Mouse (Mus musculus) lung, postnatal 4 days (tissue): ENCODE measurements around the gene Ear1.
"Not testable (repeated sequence)": the region's sequence is repeated elsewhere in the genome, so short reads cannot be mapped to it uniquely, and the experiment has no call there.

Experiments used
- DNase-seq, 2 experiments: peaks; one replicate each; pipeline ENCODE4 v3.0.0; 2021

Gene Ear1

GRCm38 (mm10) chr14:43796069-43796904 is 79.0 kb downstream of the Ear1 start:
- no peak for DNase-seq

GRCm38 (mm10) chr14:43793811-43794210 is 81.5 kb downstream of the Ear1 start:
- DNase-seq = not testable (repeated sequence)

- not testable (repeated sequence) for DNase-seq
Observed at GRCm38 (mm10) chr14:43784645-43785044, 90.7 kb downstream of the Ear1 start, which contains the start of gene Gm8180. Gm8180 (minus strand) TSS chr14:43784745.
